Mouse (Mus musculus): Measurements from ENCODE around the gene 4931428L18Rik. TPM values are rescaled to one million over a fixed set of nuclear protein-coding genes. Genes with fewer than 3 reads are reported as not detected.

4931428L18Rik gene
- polyA plus RNA-seq, 1 experiment from 2014 or later = 0.13 TPM

GRCm38 (mm10) chr1:31149671-31150070, 72.8 kb downstream of the 4931428L18Rik start:
- Histone ChIP-seq H3K27ac (peak overlapping the region; percentile 48), H3K4me2 (peak overlapping the region; percentile 13; the same call in 1 of the 2 replicates), H3K4me1 (0 out of 2 replicates have a peak, but pooled peaks cover 3% of the 10 kb centered on the region), H3K4me3 (replicated peaks) (no peak overlapping the region), H3K27me3 (replicated peaks) (no peaks in the 10 kb centered on the region), H3K9me3 (no peaks in the 10 kb centered on the region), H3K36me3 (no peaks in the 10 kb centered on the region), H3K9ac (no peak overlapping the region)
- 32% methylated on average over 6 of the region's 6 CpGs for WGBS
- peak; percentile 73 for ATAC-seq (ENCODE audit: insufficient read depth, low FRiP score, low read depth)

- peaks cover 6% of the 10 kb centered on the region; the same call in 1 of the 2 replicates for H3K4me1 ChIP-seq
- H3K9me3 ChIP-seq = no peaks in the 10 kb centered on the region
- no peak overlapping the region for H3K4me2 ChIP-seq
- no peak overlapping the region for H3K27ac ChIP-seq
- H3K27me3 ChIP-seq (replicated peaks) = no peaks in the 10 kb centered on the region
- H3K36me3 ChIP-seq = no peaks in the 10 kb centered on the region
- ATAC-seq (ENCODE audit: insufficient read depth, low FRiP score, low read depth) = no peak
- 72% methylated on average over 2 of the region's 2 CpGs for WGBS
- H3K4me3 ChIP-seq (replicated peaks) = no peak overlapping the region
- H3K9ac ChIP-seq = no peak overlapping the region
Measured at GRCm38 (mm10) chr1:31143571-31143970, 78.9 kb downstream of the 4931428L18Rik start.

GRCm38 (mm10) chr1:31142288-31143094, 80.0 kb downstream of the 4931428L18Rik start:
- no peaks in the 10 kb centered on the region for H3K9me3 ChIP-seq
- 23% methylated on average over 8 of the region's 8 CpGs for WGBS
- no peak overlapping the region for H3K4me3 ChIP-seq (replicated peaks)
- H3K9ac ChIP-seq = no peak overlapping the region
- H3K4me2 ChIP-seq = no peak overlapping the region
- H3K27me3 ChIP-seq (replicated peaks) = no peaks in the 10 kb centered on the region
- ATAC-seq (ENCODE audit: insufficient read depth, low FRiP score, low read depth) = no peak
- H3K36me3 ChIP-seq = no peaks in the 10 kb centered on the region
- no peak overlapping the region for H3K27ac ChIP-seq
- peaks cover 6% of the 10 kb centered on the region; the same call in 1 of the 2 replicates for H3K4me1 ChIP-seq

GRCm38 (mm10) chr1:31138387-31138786, 84.1 kb downstream of the 4931428L18Rik start:
- Histone ChIP-seq H3K36me3 (no peaks in the 10 kb centered on the region), H3K27me3 (replicated peaks) (no peaks in the 10 kb centered on the region), H3K27ac (no peak overlapping the region), H3K4me3 (replicated peaks) (no peak overlapping the region), H3K4me2 (no peak overlapping the region), H3K4me1 (peaks cover 6% of the 10 kb centered on the region; the same call in 1 of the 2 replicates), H3K9me3 (no peaks in the 10 kb centered on the region), H3K9ac (no peak overlapping the region)
- WGBS = 59% methylated on average over 3 of the region's 3 CpGs
- no peak for ATAC-seq (ENCODE audit: insufficient read depth, low FRiP score, low read depth)

GRCm38 (mm10) chr1:31113466-31113865, 109.0 kb downstream of the 4931428L18Rik start:
- no peaks in the 10 kb centered on the region for H3K36me3 ChIP-seq
- no peaks in the 10 kb centered on the region for H3K27me3 ChIP-seq (replicated peaks)
- H3K9me3 ChIP-seq = no peaks in the 10 kb centered on the region
- H3K9ac ChIP-seq = no peak overlapping the region
- H3K4me3 ChIP-seq (replicated peaks) = no peak overlapping the region
- ATAC-seq (ENCODE audit: insufficient read depth, low FRiP score, low read depth) = no peak
- no peak overlapping the region for H3K4me2 ChIP-seq
- H3K4me1 ChIP-seq = no peaks in the 10 kb centered on the region
- H3K27ac ChIP-seq = no peak overlapping the region
- WGBS = 54% methylated on average over 4 of the region's 4 CpGs

- Histone ChIP-seq H3K4me1 (peaks cover 3% of the 10 kb centered on the region; the same call in 1 of the 2 replicates), H3K4me3 (replicated peaks) (no peak overlapping the region), H3K4me2 (no peak overlapping the region), H3K27ac (no peak overlapping the region), H3K36me3 (no peaks in the 10 kb centered on the region), H3K27me3 (replicated peaks) (no peaks in the 10 kb centered on the region), H3K9me3 (no peaks in the 10 kb centered on the region), H3K9ac (no peak overlapping the region)
- ATAC-seq (ENCODE audit: insufficient read depth, low FRiP score, low read depth) = no peak
- 79% methylated on average over 3 of the region's 3 CpGs for WGBS
Measured at GRCm38 (mm10) chr1:31107961-31108360, 114.5 kb downstream of the 4931428L18Rik start.

- Histone ChIP-seq H3K27ac (peak overlapping the region; percentile 74), H3K4me3 (replicated peaks) (no peak overlapping the region), H3K36me3 (no peaks in the 10 kb centered on the region), H3K4me2 (no peak overlapping the region), H3K9me3 (no peaks in the 10 kb centered on the region), H3K9ac (no peak overlapping the region), H3K27me3 (replicated peaks) (no peaks in the 10 kb centered on the region), H3K4me1 (peaks cover 7% of the 10 kb centered on the region; the same call in 1 of the 2 replicates)
- ATAC-seq (ENCODE audit: insufficient read depth, low FRiP score, low read depth) = peak; percentile 77; the same call in 1 of the 2 replicates
- WGBS = 48% methylated on average over 12 of the region's 12 CpGs
Measured at GRCm38 (mm10) chr1:31102863-31103657, 119.4 kb downstream of the 4931428L18Rik start.

- Histone ChIP-seq H3K4me3 (replicated peaks) (no peak overlapping the region), H3K9ac (no peak overlapping the region), H3K27me3 (replicated peaks) (no peaks in the 10 kb centered on the region), H3K27ac (peak overlapping the region; percentile 74; the same call in 1 of the 2 replicates), H3K4me2 (no peak overlapping the region), H3K9me3 (no peaks in the 10 kb centered on the region), H3K36me3 (no peaks in the 10 kb centered on the region), H3K4me1 (peaks cover 7% of the 10 kb centered on the region; the same call in 1 of the 2 replicates)
- peak; percentile 55; the same call in 1 of the 2 replicates for ATAC-seq (ENCODE audit: insufficient read depth, low FRiP score, low read depth)
- WGBS = 49% methylated on average over 2 of the region's 2 CpGs
Measured at GRCm38 (mm10) chr1:31102280-31102679, 120.2 kb downstream of the 4931428L18Rik start.

- no peaks in the 10 kb centered on the region for H3K36me3 ChIP-seq
- H3K9me3 ChIP-seq = no peaks in the 10 kb centered on the region
- WGBS = 75% methylated on average over 3 of the region's 3 CpGs
- no peak overlapping the region for H3K4me3 ChIP-seq (replicated peaks)
- no peak overlapping the region for H3K27ac ChIP-seq
- no peak overlapping the region for H3K9ac ChIP-seq
- H3K4me2 ChIP-seq = no peak overlapping the region
- H3K4me1 ChIP-seq = 0 out of 2 replicates have a peak, but pooled peaks cover 5% of the 10 kb centered on the region
- no peak for ATAC-seq (ENCODE audit: insufficient read depth, low FRiP score, low read depth)
- no peaks in the 10 kb centered on the region for H3K27me3 ChIP-seq (replicated peaks)
Measured at GRCm38 (mm10) chr1:31097208-31097607, 125.3 kb downstream of the 4931428L18Rik start.

GRCm38 (mm10) chr1:31096466-31096793, 126.1 kb downstream of the 4931428L18Rik start:
- H3K9ac ChIP-seq = no peak overlapping the region
- ATAC-seq (ENCODE audit: insufficient read depth, low FRiP score, low read depth) = peak; percentile 19; the same call in 1 of the 2 replicates
- 33% methylated on average over 2 of the region's 2 CpGs for WGBS
- H3K4me1 ChIP-seq = 0 out of 2 replicates have a peak, but pooled peaks cover 5% of the 10 kb centered on the region
- H3K4me3 ChIP-seq (replicated peaks) = no peak overlapping the region
- no peak overlapping the region for H3K4me2 ChIP-seq
- H3K9me3 ChIP-seq = no peaks in the 10 kb centered on the region
- H3K36me3 ChIP-seq = no peaks in the 10 kb centered on the region
- peak overlapping the region; percentile 57; the same call in 1 of the 2 replicates for H3K27ac ChIP-seq
- no peaks in the 10 kb centered on the region for H3K27me3 ChIP-seq (replicated peaks)

GRCm38 (mm10) chr1:31095706-31096465, 126.6 kb downstream of the 4931428L18Rik start:
- WGBS = 35% methylated on average over 5 of the region's 5 CpGs
- Histone ChIP-seq H3K4me1 (0 out of 2 replicates have a peak, but pooled peaks cover 5% of the 10 kb centered on the region), H3K4me3 (replicated peaks) (no peak overlapping the region), H3K9ac (no peak overlapping the region), H3K27me3 (replicated peaks) (no peaks in the 10 kb centered on the region), H3K4me2 (no peak overlapping the region), H3K36me3 (no peaks in the 10 kb centered on the region), H3K27ac (peak overlapping the region; percentile 74), H3K9me3 (no peaks in the 10 kb centered on the region)
- ATAC-seq (ENCODE audit: insufficient read depth, low FRiP score, low read depth) = no peak

All from stomach, embryonic 15.5 days (tissue).